Mouse (Mus musculus) lung, postnatal 14 days (tissue): ENCODE results near the gene Fkbp4.

Source experiments
- DNase-seq: peaks from one replicate; pipeline ENCODE4 v3.0.0; 2021

Fkbp4 gene

GRCm38 (mm10) chr6:128436356-128437005 is 2.0 kb downstream of the Fkbp4 start:
- no peak for DNase-seq

- peak; percentile 90 for DNase-seq
Measured at GRCm38 (mm10) chr6:128435474-128435873, 3.0 kb downstream of the Fkbp4 start.

GRCm38 (mm10) chr6:128433566-128433965 is 4.9 kb downstream of the Fkbp4 start:
- no peak for DNase-seq

- DNase-seq = no peak
Measured at GRCm38 (mm10) chr6:128432356-128432915, 6.0 kb downstream of the Fkbp4 start.

- no peak for DNase-seq
Measured at GRCm38 (mm10) chr6:128429826-128430225, 8.7 kb downstream of the Fkbp4 start.

GRCm38 (mm10) chr6:128429300-128429699 is 9.2 kb downstream of the Fkbp4 start:
- no peak for DNase-seq

GRCm38 (mm10) chr6:128427571-128427970 is 10.9 kb downstream of the Fkbp4 start:
- DNase-seq = no peak

GRCm38 (mm10) chr6:128425046-128425445 is 13.4 kb downstream of the Fkbp4 start:
- no peak for DNase-seq

- DNase-seq = peak; percentile 96
Measured at GRCm38 (mm10) chr6:128424269-128425019, 14.0 kb downstream of the Fkbp4 start, which contains the start of gene Itfg2. Itfg2 (minus strand) TSS chr6:128424931.

- no peak for DNase-seq
Measured at GRCm38 (mm10) chr6:128423496-128424268, 14.8 kb downstream of the Fkbp4 start.

- DNase-seq = no peak
Measured at GRCm38 (mm10) chr6:128421480-128421879, 17.0 kb downstream of the Fkbp4 start.

- no peak for DNase-seq
Measured at GRCm38 (mm10) chr6:128421036-128421435, 17.4 kb downstream of the Fkbp4 start.

GRCm38 (mm10) chr6:128418076-128418475 is 20.4 kb downstream of the Fkbp4 start:
- DNase-seq = no peak

GRCm38 (mm10) chr6:128416169-128416568 is 22.3 kb downstream of the Fkbp4 start:
- no peak for DNase-seq

- DNase-seq = peak; percentile 82
Measured at GRCm38 (mm10) chr6:128411115-128411514, 27.4 kb downstream of the Fkbp4 start.

- no peak for DNase-seq
Measured at GRCm38 (mm10) chr6:128410305-128410704, 28.2 kb downstream of the Fkbp4 start.

- no peak for DNase-seq
Measured at GRCm38 (mm10) chr6:128408544-128409125, 29.8 kb downstream of the Fkbp4 start.

GRCm38 (mm10) chr6:128404708-128405107 is 33.8 kb downstream of the Fkbp4 start:
- no peak for DNase-seq

- DNase-seq = peak; percentile 23
Measured at GRCm38 (mm10) chr6:128399421-128400185, 38.9 kb downstream of the Fkbp4 start.

- DNase-seq = no peak
Measured at GRCm38 (mm10) chr6:128398996-128399395, 39.5 kb downstream of the Fkbp4 start, which contains the start of gene Nrip2. Nrip2 (plus strand) TSS chr6:128399296.

GRCm38 (mm10) chr6:128397574-128398261 is 40.8 kb downstream of the Fkbp4 start:
- DNase-seq = no peak
